Mouse (Mus musculus) cortical plate, adult 2 months (tissue): ENCODE measurements around the gene Wnt10a. TPM values are rescaled to one million over a fixed set of nuclear protein-coding genes. Genes with fewer than 3 reads are reported as not detected.

Source experiments
- H3K27ac ChIP-seq: fragments of 200-500 bp; 2 replicates; pipeline ENCODE4 v1.5.1; 2012; ENCODE audit warnings: low read length, control low read depth, inconsistent platforms; ENCODE audit not compliant: insufficient read depth
- H3K4me1 ChIP-seq: fragments of 200-500 bp; 2 replicates; pipeline ENCODE4 v1.6.1; 2011; ENCODE audit warnings: low read length; ENCODE audit not compliant: control insufficient read depth, insufficient read depth
- H3K4me3 ChIP-seq: fragments of 200-500 bp; 2 replicates; pipeline ENCODE4 v1.5.1; 2011; ENCODE audit warnings: mild to moderate bottlenecking, low read length, control low read depth; ENCODE audit not compliant: insufficient read depth
- CTCF ChIP-seq: fragments of 200-500 bp; IDR thresholded peaks from 2 replicates; pipeline ENCODE4 v1.5.1; 2011; ENCODE audit warnings: mild to moderate bottlenecking, control low read depth, low read length; ENCODE audit not compliant: insufficient read depth; ENCODE audit errors: extremely low read depth
- POLR2A ChIP-seq: fragments of 200-500 bp; IDR thresholded peaks from 2 replicates; pipeline ENCODE4 v1.6.1; 2011; ENCODE audit warnings: mild to moderate bottlenecking, low read length, control low read depth; ENCODE audit not compliant: insufficient read depth; ENCODE audit errors: extremely low read depth
- polyA plus RNA-seq: library from polyadenylated mRNA; depleted of rRNA; stranded (reverse); fragments of >200 nt; gene quantifications from 2 replicates; pipeline ENCODE4 v1.2.3, GENCODE M21; 2012; rRNA removed

Wnt10a gene
- 8.1 and 8.8 TPM in 2 replicates for polyA plus RNA-seq

DNA sequence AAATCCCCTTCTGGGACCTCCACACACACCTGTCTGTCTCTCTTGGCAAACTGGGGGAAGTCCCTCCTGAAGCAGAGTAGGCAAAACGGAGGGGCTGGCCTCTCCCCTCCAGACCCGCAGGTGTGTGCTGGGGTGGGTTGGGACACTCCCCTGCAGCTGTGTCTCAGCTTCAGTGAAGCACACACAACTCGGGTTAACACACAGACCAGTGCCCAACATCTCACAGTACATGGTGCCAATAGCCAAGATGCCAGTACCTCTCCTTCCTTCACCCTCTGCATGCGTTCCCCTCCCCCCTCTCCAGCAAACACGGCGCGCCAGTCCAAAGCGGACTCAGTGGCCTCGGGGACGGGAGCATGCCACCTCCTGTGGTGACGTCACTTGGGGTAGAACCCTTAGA, at the start of gene Wnt10a:
Gene Wnt10a, plus strand, starts transcription at position 268 of the 400 bp plus-strand sequence.
- peak within 1 kb of the TSS; percentile 20 for H3K4me3 ChIP-seq
- H3K27ac ChIP-seq = peak within 1 kb of the TSS; percentile 31; the same call in 1 of the 2 replicates

GRCm38 (mm10) chr1:74747335-74747734, 44.0 kb upstream of the Wnt10a start:
- no peak overlapping the region for H3K27ac ChIP-seq
- TF ChIP-seq CTCF (no peak), POLR2A (no peak)
- H3K4me3 ChIP-seq = no peak overlapping the region
- no peaks in the 10 kb centered on the region for H3K4me1 ChIP-seq

More for the DNA sequence above, at the start of gene Wnt10a:
- H3K4me1 ChIP-seq = peaks cover 2% of the 10 kb centered on the region
- no peak for TF ChIP-seq POLR2A

DNA sequence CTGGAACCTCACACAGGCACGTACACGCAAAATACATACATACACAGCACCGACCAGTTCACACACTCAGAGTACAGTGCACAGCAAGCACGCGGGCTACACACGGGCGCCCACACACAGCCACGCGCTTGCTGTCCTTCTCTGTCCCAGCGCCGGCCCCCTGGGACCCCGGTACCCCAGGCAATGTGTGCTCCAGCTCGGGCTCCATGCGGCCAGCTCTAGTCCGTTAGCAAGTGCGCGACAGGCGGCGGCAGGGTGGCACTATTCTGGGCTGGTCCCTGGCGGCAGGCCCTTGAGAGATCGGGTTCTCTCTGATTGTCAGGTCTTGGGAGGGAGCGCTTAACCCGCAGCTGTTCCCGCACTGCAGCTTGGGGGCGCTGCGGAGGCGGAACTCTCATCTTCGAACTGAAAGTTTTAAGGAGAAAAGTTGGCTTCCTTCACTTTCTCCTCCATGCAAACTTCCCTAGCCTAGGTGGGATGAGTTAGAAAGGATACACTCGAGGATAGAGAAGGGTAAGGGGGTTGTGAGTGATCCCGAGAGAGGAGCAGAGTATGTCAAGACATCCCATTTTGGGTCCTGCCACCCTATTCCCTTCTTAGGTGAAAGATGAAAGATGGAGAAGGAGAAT, 42.6 kb upstream of the Wnt10a start, which contains the start of gene Prkag3:
Gene Prkag3, minus strand, starts transcription at position 579 of the 629 bp plus-strand sequence.
- TF ChIP-seq POLR2A = no peak
- peak; percentile 44 for TF ChIP-seq CTCF
- Histone ChIP-seq H3K4me3 (no peak within 1 kb of the TSS), H3K4me1 (no peaks in the 10 kb centered on the region), H3K27ac (no peak within 1 kb of the TSS)

DNA sequence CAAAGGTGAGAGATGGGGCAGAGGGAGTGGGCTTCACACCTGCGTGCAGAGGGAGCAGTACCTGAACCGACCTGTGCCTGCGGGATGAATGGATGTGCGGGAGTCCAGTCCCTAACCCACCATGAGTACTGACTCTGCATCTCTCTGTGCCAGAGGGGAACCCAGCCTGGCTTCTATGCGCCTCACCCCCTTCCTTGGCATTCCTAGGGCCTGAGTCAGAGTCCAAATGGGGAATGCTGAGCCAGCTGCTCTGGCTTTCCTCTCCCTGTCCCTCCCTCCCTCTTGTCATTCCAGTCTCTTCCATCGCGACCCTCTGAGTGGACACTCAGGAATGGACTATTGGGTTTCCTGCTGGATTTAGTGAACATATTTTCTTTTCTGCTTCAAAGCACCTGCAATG, 42.0 kb upstream of the Wnt10a start:
- TF ChIP-seq POLR2A (no peak), CTCF (no peak)
- Histone ChIP-seq H3K27ac (no peak overlapping the region), H3K4me1 (no peaks in the 10 kb centered on the region), H3K4me3 (no peak overlapping the region)

- TF ChIP-seq POLR2A (no peak), CTCF (no peak)
- Histone ChIP-seq H3K4me1 (no peaks in the 10 kb centered on the region), H3K4me3 (no peak overlapping the region), H3K27ac (no peak overlapping the region)
Observed at GRCm38 (mm10) chr1:74750683-74751082, 40.6 kb upstream of the Wnt10a start.

GRCm38 (mm10) chr1:74752150-74752549, 39.2 kb upstream of the Wnt10a start:
- H3K27ac ChIP-seq = no peak overlapping the region
- no peaks in the 10 kb centered on the region for H3K4me1 ChIP-seq
- TF ChIP-seq POLR2A = no peak
- no peak for TF ChIP-seq CTCF
- H3K4me3 ChIP-seq = no peak overlapping the region

DNA sequence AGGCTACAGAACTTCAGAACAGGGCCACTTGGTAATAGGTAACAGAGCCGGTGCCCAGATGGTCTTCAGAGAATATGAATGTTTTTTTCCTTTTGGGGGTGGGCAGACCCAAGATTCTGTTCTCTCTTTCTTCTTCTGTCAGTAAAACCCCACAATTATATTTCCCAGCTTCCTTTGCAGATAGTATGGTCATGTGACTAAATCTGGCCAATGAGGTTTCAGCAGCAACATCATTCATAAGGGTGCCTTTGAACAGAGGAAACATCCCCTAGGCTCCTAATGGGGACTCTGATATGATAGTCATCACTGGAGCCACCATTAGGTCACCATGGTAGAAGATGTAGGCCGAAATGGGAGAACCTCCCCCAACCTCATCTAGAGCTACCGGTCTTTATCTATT, 38.5 kb upstream of the Wnt10a start:
- H3K4me1 ChIP-seq = no peaks in the 10 kb centered on the region
- TF ChIP-seq CTCF (no peak), POLR2A (no peak)
- H3K4me3 ChIP-seq = no peak overlapping the region
- H3K27ac ChIP-seq = no peak overlapping the region

GRCm38 (mm10) chr1:74753266-74753974, 37.9 kb upstream of the Wnt10a start:
- Histone ChIP-seq H3K4me3 (no peak overlapping the region), H3K4me1 (no peaks in the 10 kb centered on the region), H3K27ac (no peak overlapping the region)
- TF ChIP-seq POLR2A (no peak), CTCF (no peak)

DNA sequence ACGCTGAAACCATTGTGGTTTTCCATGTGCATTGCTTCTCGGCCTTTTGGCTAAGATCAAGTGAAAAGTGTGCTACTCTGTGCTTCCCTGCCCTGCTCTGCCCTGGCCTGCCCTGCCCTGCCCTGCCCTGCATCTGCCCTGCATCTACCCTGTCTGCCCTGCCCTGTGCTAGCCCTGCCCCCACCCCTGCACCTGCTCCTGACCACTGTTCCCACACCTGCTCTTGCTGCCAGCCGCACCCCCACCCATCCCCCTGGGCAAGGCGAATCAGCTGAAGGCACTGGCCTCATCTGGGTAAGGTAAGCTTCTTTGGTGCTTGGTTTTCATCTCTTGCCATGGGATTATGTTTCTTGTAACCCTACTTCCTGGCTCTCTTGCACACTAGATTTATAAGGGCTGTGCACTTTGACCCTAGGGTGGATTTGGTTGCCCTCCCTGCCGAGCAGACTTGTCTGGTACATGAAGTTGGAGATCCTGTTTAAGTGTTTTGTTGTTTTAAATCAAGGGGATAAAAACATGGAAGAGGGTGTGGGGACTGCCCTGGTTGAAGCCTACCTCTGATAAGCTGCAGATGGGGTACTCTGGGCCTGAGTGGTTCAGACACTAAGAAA, 37.0 kb upstream of the Wnt10a start:
- no peak overlapping the region for H3K27ac ChIP-seq
- no peaks in the 10 kb centered on the region for H3K4me1 ChIP-seq
- TF ChIP-seq POLR2A (no peak), CTCF (no peak)
- H3K4me3 ChIP-seq = no peak overlapping the region
